Mouse (Mus musculus): ENCODE measurements around the gene BC028528. TPM values are rescaled to one million over a fixed set of nuclear protein-coding genes. Genes with fewer than 3 reads are reported as not detected.

BC028528 gene
- polyA plus RNA-seq, 1 experiment: 18.7 TPM

- no peaks in the 10 kb centered on the region for H3K4me1 ChIP-seq (ENCODE audit: control insufficient read depth, insufficient read depth, low read length)
- TF ChIP-seq POLR2A (IDR thresholded peaks at IDR 0.05; ENCODE audit: low read depth, low read length): no peak
- no peak overlapping the region for H3K27ac ChIP-seq (ENCODE audit: insufficient read depth, low read length)
- no peak overlapping the region for H3K4me3 ChIP-seq (ENCODE audit: insufficient read depth, low read length)
These were observed 52.6 kb downstream of the BC028528 start for GRCm38 (mm10) chr3:95839250-95839649.

Other genes starting within 250 kb of the BC028528 start
- 109 and 118 TPM in 2 replicates for gene Mcl1, start 233.2 kb downstream of the BC028528 start, polyA plus RNA-seq (2011; ENCODE audit: insufficient read length, low read depth, missing spikeins)
- gene Adamtsl4, start 204.1 kb downstream of the BC028528 start, polyA plus RNA-seq (2011; ENCODE audit: insufficient read length, low read depth, missing spikeins): 18.9 and 26.4 TPM in 2 replicates
- gene Ecm1, start 152.4 kb downstream of the BC028528 start, polyA plus RNA-seq (2011; ENCODE audit: insufficient read length, low read depth, missing spikeins): 155 and 327 TPM in 2 replicates
- gene Tars2, start 131.8 kb downstream of the BC028528 start, polyA plus RNA-seq (2011; ENCODE audit: insufficient read length, low read depth, missing spikeins): 36.7 and 37.5 TPM in 2 replicates
- 32.2 and 37.1 TPM in 2 replicates for gene Rprd2, start 73.1 kb downstream of the BC028528 start, polyA plus RNA-seq (2011; ENCODE audit: insufficient read length, low read depth, missing spikeins)
- 37.4 and 37.7 TPM in 2 replicates for gene Prpf3, start 36.1 kb downstream of the BC028528 start, polyA plus RNA-seq (2011; ENCODE audit: insufficient read length, low read depth, missing spikeins)
- gene Mrps21, start 20.5 kb downstream of the BC028528 start, polyA plus RNA-seq (2011; ENCODE audit: insufficient read length, low read depth, missing spikeins): 171 and 236 TPM in 2 replicates
- 4.3 and 7.8 TPM in 2 replicates for gene Ciart, start 9.8 kb downstream of the BC028528 start, polyA plus RNA-seq (2011; ENCODE audit: insufficient read length, low read depth, missing spikeins)
- gene Aph1a, start 2.0 kb upstream of the BC028528 start, polyA plus RNA-seq (2011; ENCODE audit: insufficient read length, low read depth, missing spikeins): 63.3 and 79.1 TPM in 2 replicates
- not detected in 2 replicates for gene Car14, start 12.7 kb upstream of the BC028528 start, polyA plus RNA-seq (2011; ENCODE audit: insufficient read length, low read depth, missing spikeins)
- 161 and 235 TPM in 2 replicates for gene Anp32e, start 37.2 kb upstream of the BC028528 start, polyA plus RNA-seq (2011; ENCODE audit: insufficient read length, low read depth, missing spikeins)
- gene Plekho1, start 104.0 kb upstream of the BC028528 start, polyA plus RNA-seq (2011; ENCODE audit: insufficient read length, low read depth, missing spikeins): 53.5 and 57.7 TPM in 2 replicates
- gene Vps45, start 166.5 kb upstream of the BC028528 start, polyA plus RNA-seq (2011; ENCODE audit: insufficient read length, low read depth, missing spikeins): 15.5 and 15.6 TPM in 2 replicates
- 26.0 and 30.0 TPM in 2 replicates for gene Otud7b, start 212.5 kb upstream of the BC028528 start, polyA plus RNA-seq (2011; ENCODE audit: insufficient read length, low read depth, missing spikeins)

Measured in embryonic fibroblast, embryonic 13.5 days (primary cell).